Mouse (Mus musculus) left cerebral cortex, postnatal 10 days (tissue): ENCODE data around the gene Glcci1. TPM values are rescaled to one million over a fixed set of nuclear protein-coding genes. Genes with fewer than 3 reads are reported as not detected.
A peak's percentile ranks its signal among the peaks of the same experiment; 100 is the strongest.

Experiments
- DNase-seq, 2 experiments: peaks; one replicate each; pipeline ENCODE4 v3.0.0; 2021 to 2022; ENCODE audit warnings: low spot score in 2 of 2, mixed read lengths in 1 of 2; ENCODE audit errors: extremely low spot score in 1 of 2
- intact Hi-C: fragments of 180-260 bp; cut with DNase I; formaldehyde crosslinking; loops from one replicate; pipeline ENCODE4 v1.15.1; 2025
- total RNA-seq, 2 experiments: library from RNA; stranded (reverse); gene quantifications; 2 replicates each; pipeline ENCODE4 v1.2.3; 2021

The Glcci1 gene
- total RNA-seq: 10 to 100 TPM; 59.6 to 60.2 TPM

- peak; percentile 41 to 91 for DNase-seq
- intact Hi-C loops: no loop called here
Measured at GRCm38 (mm10) chr6:8509551-8509950, at the start of gene Glcci1. TSS of gene Glcci1 (plus strand) at chr6:8509600.

GRCm38 (mm10) chr6:8462447-8462846 is 47.0 kb upstream of the Glcci1 start:
- intact Hi-C loops: no loop called here
- no peak for DNase-seq

GRCm38 (mm10) chr6:8465388-8465787 is 44.0 kb upstream of the Glcci1 start:
- intact Hi-C loops: no loop called here
- no peak for DNase-seq

GRCm38 (mm10) chr6:8465985-8466384 is 43.4 kb upstream of the Glcci1 start:
- DNase-seq: no peak
- intact Hi-C loops: no loop called here

GRCm38 (mm10) chr6:8467667-8468337 is 41.6 kb upstream of the Glcci1 start:
- DNase-seq: no peak
- intact Hi-C loops: no loop called here

GRCm38 (mm10) chr6:8469918-8470317 is 39.5 kb upstream of the Glcci1 start:
- intact Hi-C loops: no loop called here
- no peak for DNase-seq

GRCm38 (mm10) chr6:8472125-8472524 is 37.3 kb upstream of the Glcci1 start:
- intact Hi-C loops: no loop called here
- DNase-seq: no peak

GRCm38 (mm10) chr6:8472915-8473314 is 36.5 kb upstream of the Glcci1 start:
- intact Hi-C loops: no loop called here

GRCm38 (mm10) chr6:8473498-8473897 is 35.9 kb upstream of the Glcci1 start:
- intact Hi-C loops: no loop called here
- peak; percentile 13 to 26 for DNase-seq

More at GRCm38 (mm10) chr6:8472915-8473314, 36.5 kb upstream of the Glcci1 start:
- DNase-seq: peak in 1 of 2 experiments; percentile 20

- intact Hi-C loops: no loop called here
- no peak for DNase-seq
Measured at GRCm38 (mm10) chr6:8474316-8474715, 35.1 kb upstream of the Glcci1 start.

GRCm38 (mm10) chr6:8474820-8475219 is 34.6 kb upstream of the Glcci1 start:
- intact Hi-C loops: no loop called here
- no peak for DNase-seq

GRCm38 (mm10) chr6:8479176-8479575 is 30.2 kb upstream of the Glcci1 start:
- DNase-seq: no peak
- intact Hi-C loops: no loop called here

- DNase-seq: no peak
- intact Hi-C loops: no loop called here
Measured at GRCm38 (mm10) chr6:8484437-8485275, 24.7 kb upstream of the Glcci1 start.

GRCm38 (mm10) chr6:8485414-8486175 is 23.8 kb upstream of the Glcci1 start:
- intact Hi-C loops: no loop called here
- DNase-seq: no peak

GRCm38 (mm10) chr6:8486391-8487043 is 22.9 kb upstream of the Glcci1 start:
- intact Hi-C loops: no loop called here
- no peak for DNase-seq

- intact Hi-C loops: no loop called here
- DNase-seq: no peak
Measured at GRCm38 (mm10) chr6:8487044-8487853, 22.2 kb upstream of the Glcci1 start.

- intact Hi-C loops: no loop called here
- DNase-seq: no peak
Measured at GRCm38 (mm10) chr6:8488249-8488648, 21.2 kb upstream of the Glcci1 start.

- intact Hi-C loops: no loop called here
- DNase-seq: no peak
Measured at GRCm38 (mm10) chr6:8489266-8489665, 20.1 kb upstream of the Glcci1 start.
